Mouse (Mus musculus): ENCODE measurements around the gene Olfr338. TPM values are rescaled to one million over a fixed set of nuclear protein-coding genes. Genes with fewer than 3 reads are reported as not detected.
"Not testable (repeated sequence)": the region's sequence is repeated elsewhere in the genome, so short reads cannot be mapped to it uniquely, and the experiment has no call there.

The Olfr338 gene
- total RNA-seq (2015), result not detected in 2 replicates
- total RNA-seq (2017), result not detected in 2 replicates

DNA sequence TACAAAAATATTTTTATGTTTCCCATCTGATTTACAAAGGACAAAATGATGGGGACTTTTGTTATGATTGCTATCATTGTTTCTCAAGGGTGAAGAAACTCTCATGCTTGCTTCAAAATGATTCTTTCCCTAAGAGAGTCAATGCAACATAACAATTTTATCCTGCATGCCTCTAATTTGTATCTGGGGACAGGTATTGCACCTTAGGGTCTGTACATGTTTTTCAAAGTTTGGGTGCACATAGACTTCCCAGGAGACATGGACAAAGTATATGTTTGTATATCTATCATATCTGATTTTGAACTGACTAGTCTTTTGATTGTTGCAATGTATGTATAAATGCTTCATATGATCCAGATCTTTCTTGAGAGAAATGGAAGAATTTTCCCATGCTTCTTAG is at the start of gene Olfr338:
Olfr338 (plus strand) TSS at position 301 of the 400 bp plus-strand sequence.
- ATAC-seq (replicated peaks; ENCODE audit: poor library complexity), result no peak

GRCm38 (mm10) chr2:36415174-36415573 is 41.9 kb downstream of the Olfr338 start:
- ATAC-seq (replicated peaks; ENCODE audit: poor library complexity), result not testable (repeated sequence)

DNA sequence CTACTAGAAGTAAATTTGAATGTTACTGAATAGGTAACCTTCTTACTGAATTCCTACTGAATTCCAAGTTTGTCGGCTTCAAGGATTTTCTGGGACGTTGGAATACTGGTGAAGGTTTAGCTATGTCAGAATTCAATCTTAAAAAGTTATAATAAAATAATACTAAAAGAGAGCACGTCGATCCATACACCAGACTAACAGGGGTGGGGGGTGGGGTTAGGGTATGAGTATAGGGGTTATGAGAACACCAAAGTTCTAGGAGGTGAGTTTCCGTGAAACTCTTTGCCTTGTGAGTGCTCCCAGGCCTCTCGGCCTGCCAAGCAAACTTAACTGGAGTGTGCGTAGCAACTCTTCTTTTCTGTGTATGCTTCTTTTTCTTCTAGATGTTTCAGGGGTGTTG is 42.3 kb downstream of the Olfr338 start:
- ATAC-seq (replicated peaks; ENCODE audit: poor library complexity), result not testable (repeated sequence)

DNA sequence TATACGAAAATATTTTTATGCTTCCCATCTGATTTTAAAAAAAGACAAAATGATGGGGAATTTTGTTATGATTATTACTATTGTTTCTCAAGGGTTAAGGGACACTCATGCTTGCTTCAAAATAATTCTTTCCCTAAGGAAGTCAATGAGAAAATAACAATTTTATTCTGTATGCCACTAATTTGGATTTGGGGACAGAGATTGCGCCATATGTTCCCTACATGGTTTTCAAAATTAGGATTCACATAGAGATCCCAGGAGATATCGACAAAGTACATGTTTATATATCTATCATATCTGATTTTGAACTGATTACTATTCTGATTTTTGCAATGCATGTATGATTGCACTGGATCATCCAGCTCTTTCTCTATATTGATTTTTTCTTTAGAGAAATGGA is 45.3 kb downstream of the Olfr338 start, which contains the start of gene Olfr339:
Olfr339 (plus strand) TSS at position 301 of the 400 bp plus-strand sequence.
- no peak for ATAC-seq (replicated peaks; ENCODE audit: poor library complexity)

Other genes starting within 250 kb of the Olfr338 start
- gene Mrrf, start 237.1 kb upstream of the Olfr338 start, total RNA-seq (2015), result 21.4 and 21.6 TPM in 2 replicates
- 23.5 and 24.4 TPM in 2 replicates for gene Mrrf, start 237.1 kb upstream of the Olfr338 start, total RNA-seq (2017)
- gene Rbm18, start 236.7 kb upstream of the Olfr338 start, total RNA-seq (2015), result 32.7 and 34.3 TPM in 2 replicates
- 21.0 and 22.2 TPM in 2 replicates for gene Rbm18, start 236.7 kb upstream of the Olfr338 start, total RNA-seq (2017)
- 32.0 and 36.6 TPM in 2 replicates for gene Ptgs1, start 143.1 kb upstream of the Olfr338 start, total RNA-seq (2015)
- gene Ptgs1, start 143.1 kb upstream of the Olfr338 start, total RNA-seq (2017), result 40.4 and 40.5 TPM in 2 replicates
- gene Olfr339, start 45.4 kb downstream of the Olfr338 start, total RNA-seq (2015), result not detected in 2 replicates
- not detected in 2 replicates for gene Olfr339, start 45.4 kb downstream of the Olfr338 start, total RNA-seq (2017)
- not detected in 2 replicates for gene Olfr340, start 79.1 kb downstream of the Olfr338 start, total RNA-seq (2015)
- not detected in 2 replicates for gene Olfr340, start 79.1 kb downstream of the Olfr338 start, total RNA-seq (2017)
- not detected in 2 replicates for gene Olfr341, start 108.9 kb downstream of the Olfr338 start, total RNA-seq (2015)
- gene Olfr341, start 108.9 kb downstream of the Olfr338 start, total RNA-seq (2017), result not detected in 2 replicates
- gene Olfr342, start 151.5 kb downstream of the Olfr338 start, total RNA-seq (2015), result not detected in 2 replicates
- gene Olfr342, start 151.5 kb downstream of the Olfr338 start, total RNA-seq (2017), result not detected in 2 replicates
- not detected in 2 replicates for gene Olfr344, start 193.1 kb downstream of the Olfr338 start, total RNA-seq (2015)
- not detected in 2 replicates for gene Olfr344, start 193.1 kb downstream of the Olfr338 start, total RNA-seq (2017)

All from megakaryocyte progenitor cell, adult 5-6 weeks (primary cell).